Mouse (Mus musculus): ENCODE measurements around the gene Tcf20. TPM values are rescaled to one million over a fixed set of nuclear protein-coding genes. Genes with fewer than 3 reads are reported as not detected.
"Not testable (repeated sequence)": the region's sequence is repeated elsewhere in the genome, so short reads cannot be mapped to it uniquely, and the experiment has no call there.

Tcf20 gene
- total RNA-seq, 2 experiments from 2014 or later, result 28.9 to 33.6 TPM

- intact Hi-C loops (cut with DNase I), result loop anchor here (2.0 kb wide), 1 partner anchor 139 kb away; no protein-coding TSS in a partner anchor
Measured at GRCm38 (mm10) chr15:82898141-82898739, 89.4 kb downstream of the Tcf20 start.

DNA sequence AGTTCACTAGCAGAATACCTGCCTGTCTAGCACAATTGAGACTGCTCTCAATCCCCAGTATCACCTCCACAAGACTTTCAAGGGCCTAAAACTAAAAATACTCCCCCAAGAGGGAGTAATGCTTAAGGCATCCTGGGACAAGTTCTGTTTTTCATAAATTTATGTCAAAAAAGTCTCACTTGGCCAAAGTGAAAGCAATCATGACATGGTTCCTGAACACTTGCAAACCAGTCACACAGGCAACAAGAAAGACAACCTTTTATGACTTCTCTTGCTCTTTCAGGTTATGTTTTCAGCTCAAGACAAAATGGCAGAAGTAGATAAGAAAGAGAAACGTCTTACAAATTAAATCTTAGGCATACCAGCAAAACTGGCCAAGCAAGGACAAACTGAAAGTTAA is 91.3 kb downstream of the Tcf20 start:
- Histone ChIP-seq H3K27ac (no peak overlapping the region), H3K4me3 (no peak overlapping the region)
- intact Hi-C loops (cut with DNase I), result no loop called here
- no peak for TF ChIP-seq CTCF (IDR thresholded peaks at IDR 0.05)
- no peak for DNase-seq

More at GRCm38 (mm10) chr15:82898141-82898739, 89.4 kb downstream of the Tcf20 start:
- Histone ChIP-seq H3K27ac (no peak overlapping the region), H3K4me3 (peak overlapping the region; percentile 97)
- no peak for DNase-seq
- no peak for TF ChIP-seq CTCF (IDR thresholded peaks at IDR 0.05)

- no peak overlapping the region for H3K4me3 ChIP-seq
- intact Hi-C loops (cut with DNase I), result no loop called here
- DNase-seq, result no peak
- H3K27ac ChIP-seq, result no peak overlapping the region
- TF ChIP-seq CTCF (IDR thresholded peaks at IDR 0.05), result no peak
Measured at GRCm38 (mm10) chr15:82890470-82890869, 97.2 kb downstream of the Tcf20 start.

DNA sequence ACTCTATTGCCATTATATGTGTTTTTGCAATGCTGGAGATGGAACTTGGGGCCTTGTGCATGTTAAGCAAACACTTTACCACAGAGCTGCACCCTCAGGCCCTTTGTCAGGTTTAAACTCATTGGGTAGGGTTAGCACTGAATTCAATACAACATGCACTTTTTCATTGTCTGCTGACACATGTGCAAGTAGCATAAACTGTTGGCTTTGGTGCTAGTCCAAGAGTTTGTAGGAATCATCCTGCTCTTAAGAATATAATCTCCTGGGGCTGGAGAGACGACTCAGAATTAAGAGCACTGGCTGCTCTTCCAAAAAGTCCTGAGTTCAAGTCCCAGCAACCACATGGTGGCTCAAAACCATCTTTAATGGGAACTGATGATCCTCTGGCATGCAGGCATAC is 98.2 kb downstream of the Tcf20 start:
- Histone ChIP-seq H3K27ac (no peak overlapping the region), H3K4me3 (no peak overlapping the region)
- no peak for DNase-seq
- intact Hi-C loops (cut with DNase I), result no loop called here
- TF ChIP-seq CTCF (IDR thresholded peaks at IDR 0.05), result no peak

DNA sequence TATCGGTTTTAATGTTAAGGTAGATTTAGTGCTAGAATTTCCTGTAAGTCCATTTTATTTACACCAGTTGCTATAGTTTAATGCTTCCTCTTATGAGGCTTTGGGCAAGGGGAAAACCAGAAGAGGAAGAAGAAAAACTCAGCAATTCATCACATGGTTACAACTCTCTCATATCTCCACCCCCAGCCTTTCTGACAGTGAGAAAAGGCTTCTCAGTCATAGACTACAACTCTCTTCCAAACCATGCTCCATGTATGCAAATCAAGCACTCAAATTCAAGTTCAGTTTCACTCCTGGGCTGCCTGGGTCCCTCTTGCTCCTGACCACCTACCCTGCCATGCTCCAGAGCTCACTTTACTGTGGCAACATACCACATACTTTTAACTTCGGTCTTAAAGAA is 99.2 kb downstream of the Tcf20 start:
- no peak for TF ChIP-seq CTCF (IDR thresholded peaks at IDR 0.05)
- intact Hi-C loops (cut with DNase I), result no loop called here
- no peak overlapping the region for H3K4me3 ChIP-seq
- H3K27ac ChIP-seq, result no peak overlapping the region
- no peak for DNase-seq

- no peak overlapping the region for H3K4me3 ChIP-seq
- intact Hi-C loops (cut with DNase I), result no loop called here
- DNase-seq, result no peak
- no peak overlapping the region for H3K27ac ChIP-seq
- TF ChIP-seq CTCF (IDR thresholded peaks at IDR 0.05), result no peak
Measured at GRCm38 (mm10) chr15:82877309-82877708, 110.4 kb downstream of the Tcf20 start.

- no peak for TF ChIP-seq CTCF (IDR thresholded peaks at IDR 0.05)
- no peak for DNase-seq
- Histone ChIP-seq H3K27ac (no peak overlapping the region), H3K4me3 (no peak overlapping the region)
- intact Hi-C loops (cut with DNase I), result no loop called here
Measured at GRCm38 (mm10) chr15:82876863-82877262, 110.8 kb downstream of the Tcf20 start.

- Histone ChIP-seq H3K27ac (no peak overlapping the region), H3K4me3 (no peak overlapping the region)
- no peak for DNase-seq
- intact Hi-C loops (cut with DNase I), result no loop called here
- no peak for TF ChIP-seq CTCF (IDR thresholded peaks at IDR 0.05)
Measured at GRCm38 (mm10) chr15:82872037-82872436, 115.6 kb downstream of the Tcf20 start.

DNA sequence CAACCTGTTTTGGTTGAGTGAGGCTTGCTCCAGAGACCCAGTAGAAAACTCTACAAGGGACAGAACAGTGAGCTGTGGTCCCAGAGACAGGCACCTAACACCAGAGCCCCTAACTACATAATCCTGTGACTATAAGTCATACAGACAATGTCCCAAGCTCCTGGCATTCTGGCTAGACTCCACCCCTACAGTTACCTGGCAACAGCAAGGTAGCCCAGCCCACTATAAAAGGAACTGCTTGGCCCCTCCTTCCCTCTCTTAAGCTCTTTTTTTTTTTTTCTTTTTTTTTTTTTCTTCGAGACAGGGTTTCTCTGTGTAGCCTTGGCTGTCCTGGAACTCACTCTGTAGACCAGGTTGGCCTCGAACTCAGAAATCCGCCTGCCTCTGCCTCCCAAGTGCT is 121.4 kb downstream of the Tcf20 start:
- intact Hi-C loops (cut with DNase I); DNase-seq; H3K27ac ChIP-seq; H3K4me3 ChIP-seq: not testable (repeated sequence)

- Histone ChIP-seq H3K4me3 (no peak overlapping the region), H3K27ac (no peak overlapping the region)
- no peak for TF ChIP-seq CTCF (IDR thresholded peaks at IDR 0.05)
- intact Hi-C loops (cut with DNase I), result no loop called here
- DNase-seq, result no peak
Measured at GRCm38 (mm10) chr15:82863674-82864073, 124.0 kb downstream of the Tcf20 start.

- DNase-seq, result peak; percentile 27
- no peak overlapping the region for H3K27ac ChIP-seq
- intact Hi-C loops (cut with DNase I), result no loop called here
- no peak for TF ChIP-seq CTCF (IDR thresholded peaks at IDR 0.05)
- H3K4me3 ChIP-seq, result no peak overlapping the region
Measured at GRCm38 (mm10) chr15:82856652-82857378, 130.9 kb downstream of the Tcf20 start.

DNA sequence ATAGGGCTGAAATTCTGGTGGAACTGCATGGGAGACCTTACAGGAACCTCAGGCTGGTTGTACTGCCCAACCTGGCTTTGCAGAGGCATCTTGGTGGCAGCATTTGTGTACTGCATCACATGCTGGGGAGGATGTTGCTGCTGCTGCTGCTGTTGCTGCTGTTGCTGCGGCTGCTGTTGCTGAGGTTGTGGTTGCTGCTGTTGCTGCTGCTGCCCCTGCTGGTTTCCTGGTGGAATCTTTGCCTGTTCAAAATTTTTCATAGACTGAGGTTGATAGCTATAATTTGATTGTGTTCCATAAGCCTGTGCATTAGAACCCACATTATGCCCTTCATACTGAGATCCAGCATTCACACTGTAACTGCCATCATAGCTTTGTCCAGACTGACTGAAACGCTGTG is 131.6 kb downstream of the Tcf20 start:
- H3K27ac ChIP-seq, result no peak overlapping the region
- intact Hi-C loops (cut with DNase I), result no loop called here
- no peak for TF ChIP-seq CTCF (IDR thresholded peaks at IDR 0.05)
- no peak overlapping the region for H3K4me3 ChIP-seq
- no peak for DNase-seq

- TF ChIP-seq CTCF (IDR thresholded peaks at IDR 0.05), result no peak
- no peak for DNase-seq
- H3K27ac ChIP-seq, result no peak overlapping the region
- no peak overlapping the region for H3K4me3 ChIP-seq
- intact Hi-C loops (cut with DNase I), result no loop called here
Measured at GRCm38 (mm10) chr15:82839146-82839545, 148.5 kb downstream of the Tcf20 start.

GRCm38 (mm10) chr15:82829917-82830316 is 157.8 kb downstream of the Tcf20 start:
- no peak for TF ChIP-seq CTCF (IDR thresholded peaks at IDR 0.05)
- intact Hi-C loops (cut with DNase I), result no loop called here
- DNase-seq, result no peak
- no peak overlapping the region for H3K27ac ChIP-seq
- H3K4me3 ChIP-seq, result no peak overlapping the region

Data from gastrocnemius, adult 2 months (tissue).